Mouse (Mus musculus) E14TG2a.4 (cell line): ENCODE results near the gene Scimp.
"Not testable (repeated sequence)": the region's sequence is repeated elsewhere in the genome, so short reads cannot be mapped to it uniquely, and the experiment has no call there.

Experiments
- H3K27me3 ChIP-seq: 2 replicates; pipeline ENCODE4 v1.6.1; 2014; ENCODE audit warnings: low read length, control low read depth; ENCODE audit not compliant: insufficient read depth
- H3K36me3 ChIP-seq: 2 replicates; pipeline ENCODE4 v1.6.1; 2014; ENCODE audit warnings: low read length, control low read depth; ENCODE audit not compliant: insufficient read depth
- H3K4me1 ChIP-seq: replicated peaks from 2 replicates; pipeline ENCODE4 v1.6.1; 2014; ENCODE audit warnings: low read depth, low read length, control low read depth
- H3K4me3 ChIP-seq: replicated peaks from 2 replicates; pipeline ENCODE4 v1.5.1; 2014; ENCODE audit warnings: mild to moderate bottlenecking, low read length
- H3K9me3 ChIP-seq: 2 replicates; pipeline ENCODE4 v1.6.1; 2014; ENCODE audit warnings: low read length, control low read depth
- CTCF ChIP-seq: conservative IDR thresholded peaks from 2 replicates; pipeline ENCODE4 v1.5.1; 2014; ENCODE audit warnings: low read length
- NANOG ChIP-seq: IDR thresholded peaks from 2 replicates; pipeline ENCODE4 v1.6.1; 2014; ENCODE audit warnings: borderline replicate concordance, low read length, mixed read lengths
- POU5F1 ChIP-seq: IDR thresholded peaks from 2 replicates; pipeline ENCODE4 v1.6.1; 2014; ENCODE audit warnings: low read length, borderline replicate concordance

The Scimp gene

DNA sequence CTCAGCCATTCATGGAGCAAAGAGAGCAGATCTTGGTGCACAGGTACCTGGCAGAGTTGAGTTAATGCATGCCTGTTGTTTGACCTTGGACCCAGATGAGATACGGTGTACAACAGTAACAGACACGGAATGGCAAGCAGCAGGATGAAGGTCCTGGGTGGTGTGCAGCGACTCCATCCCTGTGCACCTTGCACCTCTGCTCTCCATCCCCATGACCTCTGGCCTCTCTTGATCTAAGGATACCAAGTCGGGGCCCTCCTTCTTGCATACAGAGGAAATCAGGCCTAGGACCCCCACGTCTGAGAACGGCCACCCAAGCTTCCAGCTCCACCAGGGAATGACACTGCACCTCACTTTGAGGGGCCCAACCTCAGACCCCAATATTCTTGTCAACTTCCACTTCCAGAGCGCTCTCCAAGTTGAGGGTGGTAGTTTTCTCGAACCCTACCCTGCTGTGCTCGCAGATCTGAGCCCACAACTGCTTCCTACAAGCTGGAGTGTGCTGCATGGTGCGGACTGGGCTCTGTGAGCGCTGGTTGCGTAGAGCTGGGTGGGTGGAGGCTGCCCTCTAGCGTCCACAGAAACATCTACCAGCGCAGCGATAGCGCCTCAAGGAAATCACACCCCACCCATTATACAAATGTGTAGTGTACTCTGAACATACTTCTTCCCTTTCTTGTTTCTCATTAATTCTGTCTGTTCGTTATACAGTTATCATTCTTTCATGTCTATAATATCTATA is 35.4 kb downstream of the Scimp start:
- TF ChIP-seq NANOG (no peak), CTCF (peak; percentile 64), POU5F1 (no peak)
- Histone ChIP-seq H3K9me3 (no peaks in the 10 kb centered on the region), H3K36me3 (peaks cover 6% of the 10 kb centered on the region), H3K27me3 (0 out of 2 replicates have a peak, but pooled peaks cover 5% of the 10 kb centered on the region), H3K4me3 (0 out of 2 replicates have a peak overlapping the region, but pooled peaks have one; percentile 5), H3K4me1 (peaks cover 22% of the 10 kb centered on the region)

DNA sequence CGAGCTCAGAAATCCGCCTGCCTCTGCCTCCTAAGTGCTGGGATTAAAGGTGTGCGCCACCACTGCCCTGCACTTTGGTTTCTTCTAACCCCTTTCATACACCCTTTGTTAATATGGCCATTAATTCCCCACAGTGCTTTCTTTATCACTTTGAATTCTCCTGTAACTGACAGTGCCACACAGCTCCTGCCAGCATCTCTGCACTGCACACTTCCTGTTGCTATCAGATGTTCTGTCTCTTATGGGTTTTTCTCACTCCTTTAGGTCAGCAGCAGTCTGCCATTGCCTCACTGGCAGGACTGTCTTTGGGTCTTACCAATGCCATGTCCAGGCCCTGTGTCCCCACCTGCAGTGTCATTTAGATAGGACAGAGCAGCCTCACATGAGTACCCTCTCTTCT is 41.6 kb downstream of the Scimp start:
- Histone ChIP-seq H3K9me3 (no peaks in the 10 kb centered on the region), H3K4me1 (peaks cover 15% of the 10 kb centered on the region)
- TF ChIP-seq NANOG: no peak
- TF ChIP-seq CTCF: no peak
- TF ChIP-seq POU5F1: no peak

DNA sequence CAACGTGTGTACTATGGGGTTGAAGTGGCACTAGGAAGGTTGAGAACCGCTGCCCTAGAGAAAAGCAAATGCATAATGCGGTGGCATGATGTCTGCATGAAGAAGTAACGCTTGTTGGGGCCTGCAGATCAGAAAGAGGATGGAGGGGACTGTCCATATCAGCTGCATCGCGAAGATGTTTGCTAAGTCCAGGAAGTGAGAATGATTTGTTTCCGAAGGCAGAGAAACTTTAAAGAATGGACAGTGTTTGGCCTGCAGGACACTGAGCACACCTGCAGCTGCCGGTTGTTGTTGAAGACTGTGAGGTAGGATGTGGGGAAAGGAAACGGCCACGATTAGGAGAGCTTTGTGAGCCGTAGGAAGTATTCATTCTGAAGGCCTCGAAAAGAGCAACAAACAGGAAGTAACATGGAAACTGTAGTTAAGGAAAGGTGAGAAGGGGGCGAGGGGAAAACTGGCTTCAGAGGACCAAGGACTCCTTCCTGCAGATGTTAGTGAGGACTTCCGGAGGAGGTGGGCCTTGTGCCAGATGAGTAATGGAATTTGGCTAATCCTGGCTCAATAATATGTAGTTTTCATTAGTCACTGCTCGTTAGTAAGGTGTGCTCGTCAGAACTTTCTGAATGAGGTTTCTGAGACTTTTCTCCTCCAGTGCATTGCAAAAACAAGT is 46.5 kb downstream of the Scimp start:
- H3K9me3 ChIP-seq: no peaks in the 10 kb centered on the region
- no peaks in the 10 kb centered on the region for H3K36me3 ChIP-seq
- TF ChIP-seq POU5F1: no peak
- TF ChIP-seq CTCF: no peak
- no peak for TF ChIP-seq NANOG
- peaks cover 24% of the 10 kb centered on the region for H3K4me1 ChIP-seq
- H3K4me3 ChIP-seq: no peak overlapping the region
- H3K27me3 ChIP-seq: no peaks in the 10 kb centered on the region

More for the DNA sequence above, 41.6 kb downstream of the Scimp start:
- Histone ChIP-seq H3K4me3 (no peak overlapping the region), H3K27me3 (no peaks in the 10 kb centered on the region), H3K36me3 (peaks cover 13% of the 10 kb centered on the region)

DNA sequence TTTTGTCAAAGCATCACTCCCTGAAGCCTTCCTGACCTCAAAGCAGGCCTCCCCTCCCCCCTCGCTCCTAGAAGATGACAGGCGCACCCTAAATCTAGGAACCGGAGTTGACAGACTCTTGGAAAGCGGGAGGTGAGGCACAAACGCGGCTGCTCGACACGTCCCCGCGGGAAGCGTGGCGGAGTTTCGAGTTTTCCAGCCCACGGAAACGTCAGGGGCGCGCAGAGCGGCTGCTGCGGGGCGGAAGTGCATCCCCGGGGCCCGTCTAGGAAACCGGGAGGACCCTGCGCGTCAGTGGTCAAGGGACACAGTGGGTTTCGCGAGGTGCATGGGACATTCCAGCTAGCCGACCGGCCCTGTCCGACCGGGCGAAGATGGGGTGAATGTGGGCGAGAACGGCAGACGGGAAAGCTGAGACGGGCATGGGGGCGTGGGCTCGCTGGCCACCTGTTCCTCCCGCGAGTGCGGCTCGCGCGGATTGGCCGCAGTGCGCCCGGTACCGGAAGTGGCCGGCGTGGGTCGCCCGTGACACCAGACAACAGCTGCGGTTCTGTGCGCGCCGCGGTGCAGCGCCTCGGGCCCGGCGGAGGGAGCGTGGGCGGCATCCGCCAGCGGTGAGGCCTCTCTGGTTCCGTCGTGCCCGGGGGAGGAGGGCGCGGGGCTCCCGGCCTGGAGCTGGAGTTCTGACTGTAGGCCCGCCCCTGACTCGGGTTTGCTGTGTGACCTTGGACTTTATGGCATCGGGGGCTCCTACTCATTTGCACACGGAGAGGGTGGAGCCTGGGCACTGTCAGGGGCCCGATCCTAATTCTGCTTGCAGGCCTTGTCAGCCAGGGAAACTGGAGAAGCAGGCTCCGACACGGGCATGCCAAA is 48.2 kb downstream of the Scimp start, which contains the start of gene Zfp3:
Gene Zfp3 (plus strand): TSS at position 274 of the 873 bp plus-strand sequence.
- Histone ChIP-seq H3K27me3 (no peaks in the 10 kb centered on the region), H3K4me1 (peaks cover 27% of the 10 kb centered on the region), H3K36me3 (no peaks in the 10 kb centered on the region), H3K4me3 (peak within 1 kb of the TSS; percentile 87), H3K9me3 (no peaks in the 10 kb centered on the region)
- TF ChIP-seq CTCF: no peak
- TF ChIP-seq NANOG: no peak
- no peak for TF ChIP-seq POU5F1

DNA sequence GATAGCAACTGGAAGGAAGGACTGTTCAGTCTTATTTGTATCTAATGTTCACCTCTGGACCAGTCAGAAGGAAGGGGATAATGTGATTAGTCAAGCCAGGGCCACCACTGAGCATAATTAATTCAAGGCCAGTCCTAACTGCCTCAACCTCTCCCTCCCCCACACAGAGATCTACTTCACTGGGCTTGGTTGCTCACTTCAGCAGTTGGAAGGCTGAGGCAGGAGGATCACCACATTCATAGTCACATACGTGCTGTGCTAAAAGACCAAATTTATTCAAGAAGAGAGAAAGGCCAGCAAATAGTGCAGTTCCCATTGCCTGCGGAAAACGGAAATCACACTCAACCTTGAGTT is 48.8 kb downstream of the Scimp start:
- Histone ChIP-seq H3K27me3 (no peaks in the 10 kb centered on the region), H3K4me1 (peaks cover 27% of the 10 kb centered on the region), H3K4me3 (peak overlapping the region; percentile 87), H3K36me3 (no peaks in the 10 kb centered on the region), H3K9me3 (no peaks in the 10 kb centered on the region)
- TF ChIP-seq POU5F1 (no peak), CTCF (no peak), NANOG (no peak)

DNA sequence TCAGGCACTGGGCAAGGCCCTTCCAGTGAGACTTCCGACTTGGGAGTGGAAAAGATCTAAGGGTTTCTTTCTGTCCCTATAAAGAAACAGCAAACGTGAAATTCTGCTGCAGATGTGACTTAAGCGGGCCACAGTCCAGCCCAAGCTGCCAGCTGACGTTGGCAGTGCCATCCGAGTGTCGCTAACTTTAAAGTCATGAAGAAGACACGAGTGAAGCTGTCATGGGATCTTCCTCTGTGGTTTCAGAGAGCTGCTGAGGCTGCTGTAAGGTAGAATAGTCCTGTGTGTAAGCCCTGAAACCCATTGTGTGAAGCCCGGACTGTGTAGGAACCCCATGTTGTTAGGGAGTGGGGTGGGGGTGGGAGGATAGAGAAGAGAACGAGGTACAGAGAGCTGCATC is 49.7 kb downstream of the Scimp start:
- no peaks in the 10 kb centered on the region for H3K9me3 ChIP-seq
- TF ChIP-seq CTCF (no peak), POU5F1 (no peak), NANOG (no peak)
- H3K27me3 ChIP-seq: no peaks in the 10 kb centered on the region
- no peaks in the 10 kb centered on the region for H3K36me3 ChIP-seq
- H3K4me1 ChIP-seq: peaks cover 27% of the 10 kb centered on the region
- no peak overlapping the region for H3K4me3 ChIP-seq

DNA sequence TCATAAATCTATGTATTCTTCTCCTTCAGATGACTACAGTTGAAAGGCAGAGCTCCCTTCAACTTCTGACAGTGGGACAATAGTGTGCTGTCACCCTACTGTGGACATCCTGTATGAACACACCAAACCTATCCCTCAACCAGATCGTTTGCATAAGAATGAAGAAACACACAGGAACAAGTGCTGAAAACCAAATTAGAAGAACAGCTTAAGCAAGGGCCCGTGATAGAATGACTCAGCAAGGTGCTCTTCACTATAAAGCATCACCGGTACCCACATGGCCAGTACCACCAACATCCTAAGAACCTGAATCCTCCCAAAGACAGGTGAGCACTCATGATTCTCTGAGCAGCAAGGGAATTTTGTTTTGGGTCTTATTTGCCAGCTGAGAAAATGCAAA is 51.9 kb downstream of the Scimp start:
- H3K9me3 ChIP-seq, H3K36me3 ChIP-seq, H3K27me3 ChIP-seq, H3K4me3 ChIP-seq: not testable (repeated sequence)
- peaks cover 22% of the 10 kb centered on the region for H3K4me1 ChIP-seq

DNA sequence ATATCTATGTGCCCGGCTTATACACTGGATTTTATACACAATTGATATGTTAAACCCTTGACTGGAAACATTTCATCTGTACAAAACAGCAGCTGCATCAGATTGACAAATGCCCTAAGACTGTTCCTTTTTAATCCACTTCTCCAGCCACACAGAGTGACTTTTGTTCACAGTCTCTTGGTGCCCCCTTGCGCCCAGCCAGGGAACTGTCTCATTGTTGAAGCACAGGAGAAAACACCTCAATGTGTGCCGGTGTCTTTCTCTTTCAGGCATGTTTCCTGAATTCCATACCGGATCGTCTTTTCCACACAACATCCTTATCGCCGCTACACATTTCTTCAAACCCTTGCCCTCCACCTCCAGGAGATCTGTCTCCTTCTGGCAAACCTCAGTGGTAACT is 56.7 kb downstream of the Scimp start:
- Histone ChIP-seq H3K4me3 (no peak overlapping the region), H3K36me3 (no peaks in the 10 kb centered on the region), H3K9me3 (no peaks in the 10 kb centered on the region), H3K4me1 (peaks cover 15% of the 10 kb centered on the region), H3K27me3 (peaks cover 4% of the 10 kb centered on the region; the same call in 1 of the 2 replicates)
- TF ChIP-seq POU5F1 (no peak), NANOG (no peak), CTCF (peak; percentile 89)
